8 mouse cellular contexts compared by ENCODE assay signal in genomic region chr16:30602684-30603530, GRCm38 (mm10). TPM values are rescaled to one million over a fixed set of nuclear protein-coding genes. Genes with fewer than 3 reads are reported as not detected.
DNase-seq lines count a peak whose midpoint lies in the region; ATAC-seq and TF ChIP-seq lines count a peak whose summit lies in the region.

No protein-coding gene starts in this region.

- peaks cover 35% of the 10 kb centered on the region for H3K4me1 ChIP-seq in lung, embryonic 14.5 days (ENCODE audit: insufficient read depth)
- H3K4me1 ChIP-seq in embryonic fibroblast, embryonic 13.5 days (ENCODE audit: control insufficient read depth, insufficient read depth, low read length), result peaks cover 10% of the 10 kb centered on the region; the same call in 1 of the 2 replicates
- peaks cover 49% of the 10 kb centered on the region for H3K4me1 ChIP-seq in limb, embryonic 15.5 days
- H3K4me1 ChIP-seq in small intestine, adult 2 months (ENCODE audit: control insufficient read depth, insufficient read depth, insufficient read length, low read length), result 0 out of 2 replicates have a peak, but pooled peaks cover 5% of the 10 kb centered on the region

- H3K27me3 ChIP-seq in lung, embryonic 14.5 days (ENCODE audit: insufficient read depth, low read length), result 0 out of 2 replicates have a peak, but pooled peaks cover 5% of the 10 kb centered on the region
- H3K27me3 ChIP-seq in limb, embryonic 15.5 days, result peaks cover 21% of the 10 kb centered on the region
- H3K27me3 ChIP-seq in small intestine, adult 2 months (ENCODE audit: control insufficient read depth, insufficient read depth, low read length), result no peaks in the 10 kb centered on the region

- TF ChIP-seq POLR2A in embryonic fibroblast, embryonic 13.5 days (IDR thresholded peaks at IDR 0.05; ENCODE audit: low read depth, low read length), result peak; percentile 17; the same call in 1 of the 2 replicates
- no peak for TF ChIP-seq POLR2A in small intestine, adult 2 months (IDR thresholded peaks at IDR 0.05; ENCODE audit: low read depth, low read length)

- peak; percentile 53 for DNase-seq in lung, embryonic 14.5 days
- DNase-seq in lung, postnatal 25 days (ENCODE audit: low spot score), result no peak
- DNase-seq in gastrocnemius, postnatal 10 days, result no peak
- DNase-seq in right cerebral cortex, postnatal 10 days (ENCODE audit: low spot score in 2 of 2), result no peak
- DNase-seq in gastrocnemius, postnatal 4 days (ENCODE audit: low spot score in 2 of 2), result no peak

- H3K9me3 ChIP-seq in lung, embryonic 14.5 days (ENCODE audit: low read depth, low read length), result no peaks in the 10 kb centered on the region
- H3K9me3 ChIP-seq in limb, embryonic 15.5 days, result no peaks in the 10 kb centered on the region

- H3K36me3 ChIP-seq in lung, embryonic 14.5 days (ENCODE audit: insufficient read depth), result peaks cover 4% of the 10 kb centered on the region; the same call in 1 of the 2 replicates
- H3K36me3 ChIP-seq in limb, embryonic 15.5 days, result no peaks in the 10 kb centered on the region
- H3K36me3 ChIP-seq in small intestine, adult 2 months (ENCODE audit: control insufficient read depth, insufficient read depth, low read length), result no peaks in the 10 kb centered on the region

- H3K4me3 ChIP-seq in lung, embryonic 14.5 days (ENCODE audit: low read depth, low read length), result peak overlapping the region; percentile 60
- no peak overlapping the region for H3K4me3 ChIP-seq in embryonic fibroblast, embryonic 13.5 days (ENCODE audit: insufficient read depth, low read length)
- peak overlapping the region; percentile 80; the same call in 1 of the 2 replicates for H3K4me3 ChIP-seq in limb, embryonic 15.5 days
- peak overlapping the region; percentile 12 for H3K4me3 ChIP-seq in small intestine, adult 2 months (ENCODE audit: low read depth, low read length)

- peak overlapping the region; percentile 76; the same call in 1 of the 2 replicates for H3K27ac ChIP-seq in lung, embryonic 14.5 days (ENCODE audit: low read depth)
- H3K27ac ChIP-seq in embryonic fibroblast, embryonic 13.5 days (ENCODE audit: insufficient read depth, low read length), result no peak overlapping the region
- peak overlapping the region; percentile 58 for H3K27ac ChIP-seq in limb, embryonic 15.5 days
- no peak overlapping the region for H3K27ac ChIP-seq in small intestine, adult 2 months (ENCODE audit: insufficient read depth, low read depth, low read length)

- ATAC-seq in lung, embryonic 14.5 days (ENCODE audit: insufficient read depth), result no peak
- ATAC-seq in limb, embryonic 15.5 days (ENCODE audit: insufficient number of reproducible peaks, low FRiP score, low TSS enrichment, low read depth), result no peak

- H3K9ac ChIP-seq in lung, embryonic 14.5 days, result no peak overlapping the region; the same call in 1 of the 2 replicates
- no peak overlapping the region for H3K9ac ChIP-seq in limb, embryonic 15.5 days

- no peak for TF ChIP-seq CTCF in lung, embryonic 14.5 days (IDR thresholded peaks at IDR 0.05; ENCODE audit: low read depth)
- TF ChIP-seq CTCF in embryonic fibroblast, embryonic 13.5 days (IDR thresholded peaks at IDR 0.05; ENCODE audit: borderline replicate concordance, insufficient read depth, low read length), result no peak
- no peak for TF ChIP-seq CTCF in small intestine, adult 2 months (IDR thresholded peaks at IDR 0.05; ENCODE audit: extremely low read depth, insufficient read length, insufficient replicate concordance, low read depth, low read length)

- 19% methylated on average over 18 of the region's 18 CpGs for WGBS in lung, embryonic 14.5 days
- 31% methylated on average over 18 of the region's 18 CpGs for WGBS in limb, embryonic 15.5 days
- WGBS in small intestine, adult 2 months, result 66% methylated on average over 18 of the region's 18 CpGs

- peak overlapping the region; percentile 94 for H3K4me2 ChIP-seq in lung, embryonic 14.5 days
- H3K4me2 ChIP-seq in limb, embryonic 15.5 days, result peak overlapping the region; percentile 27

RNA-seq across cellular contexts. Expression of gene Fam43a, which starts 3.4 kb away (rescaled TPM):
- 11.1 and 13.0 TPM in 2 replicates for polyA plus RNA-seq in lung, embryonic 14.5 days (2014; fragmentation: Nextera tagmentation; extraction: Ambion mirVana)
- polyA plus RNA-seq in embryonic fibroblast, embryonic 13.5 days (2011; ENCODE audit: insufficient read length, low read depth, missing spikeins), result 19.4 and 19.5 TPM in 2 replicates
- polyA plus RNA-seq in limb, embryonic 15.5 days (2015; fragmentation: Nextera tagmentation; extraction: Ambion mirVana), result 23.2 and 25.6 TPM in 2 replicates
- 9.8 and 11.7 TPM in 2 replicates for polyA plus RNA-seq in small intestine, adult 2 months (2012; rRNA removed)
- 10 to 100 TPM; 20.5 to 25.0 TPM for total RNA-seq in gastrocnemius, postnatal 10 days (2021)
- 10 to 100 TPM; 24.1 to 29.6 TPM for total RNA-seq in gastrocnemius, postnatal 4 days (2021)

RNA-seq across cellular contexts. Expression of gene Lsg1, which starts 15.5 kb away (rescaled TPM):
- polyA plus RNA-seq in lung, embryonic 14.5 days (2014; fragmentation: Nextera tagmentation; extraction: Ambion mirVana), result 67.3 and 68.5 TPM in 2 replicates
- polyA plus RNA-seq in embryonic fibroblast, embryonic 13.5 days (2011; ENCODE audit: insufficient read length, low read depth, missing spikeins), result 31.3 and 39.0 TPM in 2 replicates
- polyA plus RNA-seq in limb, embryonic 15.5 days (2015; fragmentation: Nextera tagmentation; extraction: Ambion mirVana), result 57.2 and 66.1 TPM in 2 replicates
- polyA plus RNA-seq in small intestine, adult 2 months (2012; rRNA removed), result 2.6 and 5.5 TPM in 2 replicates
- 10 to 100 TPM; 20.6 to 21.8 TPM for total RNA-seq in gastrocnemius, postnatal 10 days (2021)
- total RNA-seq in gastrocnemius, postnatal 4 days (2021), result 10 to 100 TPM; 24.3 to 31.4 TPM

RNA-seq across cellular contexts. Expression of gene Tmem44, which starts 52.3 kb away (rescaled TPM):
- 25.4 and 27.1 TPM in 2 replicates for polyA plus RNA-seq in lung, embryonic 14.5 days (2014; fragmentation: Nextera tagmentation; extraction: Ambion mirVana)
- polyA plus RNA-seq in embryonic fibroblast, embryonic 13.5 days (2011; ENCODE audit: insufficient read length, low read depth, missing spikeins), result 6.9 and 8.0 TPM in 2 replicates
- polyA plus RNA-seq in limb, embryonic 15.5 days (2015; fragmentation: Nextera tagmentation; extraction: Ambion mirVana), result 17.1 and 18.8 TPM in 2 replicates
- 1.2 and 3.0 TPM in 2 replicates for polyA plus RNA-seq in small intestine, adult 2 months (2012; rRNA removed)
- 1 to 10 TPM; 5.3 to 8.7 TPM for total RNA-seq in gastrocnemius, postnatal 10 days (2021)
- total RNA-seq in gastrocnemius, postnatal 4 days (2021), result 10 to 100 TPM in 1 of 2 experiments, 1 to 10 TPM in 1; 9.7 to 11.2 TPM

Comparison
In these comparisons a context has a peak if more than half of its experiments do, and no peak if none do; other contexts are left out.
1. H3K27ac ChIP-seq: peak in lung, embryonic 14.5 days (single experiment) and limb, embryonic 15.5 days (single experiment); none in embryonic fibroblast, embryonic 13.5 days (single experiment) and small intestine, adult 2 months (single experiment).